Mouse (Mus musculus): ENCODE results near the gene Cyp4f39.

Cyp4f39 gene

GRCm38 (mm10) chr17:32449042-32449441 lies 3.5 kb upstream of the Cyp4f39 start:
- no peak for TF ChIP-seq GATA4 (IDR thresholded peaks at IDR 0.05; ENCODE audit: insufficient replicate concordance, low read length)

GRCm38 (mm10) chr17:32450844-32451537 lies 1.5 kb upstream of the Cyp4f39 start:
- no peak for TF ChIP-seq GATA4 (IDR thresholded peaks at IDR 0.05; ENCODE audit: insufficient replicate concordance, low read length)

GRCm38 (mm10) chr17:32454188-32454587 lies 1.7 kb downstream of the Cyp4f39 start:
- no peak for TF ChIP-seq GATA4 (IDR thresholded peaks at IDR 0.05; ENCODE audit: insufficient replicate concordance, low read length)

- no peak for TF ChIP-seq GATA4 (IDR thresholded peaks at IDR 0.05; ENCODE audit: insufficient replicate concordance, low read length)
Measured at GRCm38 (mm10) chr17:32454997-32455396, 2.5 kb downstream of the Cyp4f39 start.

- TF ChIP-seq GATA4 (IDR thresholded peaks at IDR 0.05; ENCODE audit: insufficient replicate concordance, low read length), result no peak
Measured at GRCm38 (mm10) chr17:32468494-32468893, 16.0 kb downstream of the Cyp4f39 start.

- TF ChIP-seq GATA4 (IDR thresholded peaks at IDR 0.05; ENCODE audit: insufficient replicate concordance, low read length), result no peak
Measured at GRCm38 (mm10) chr17:32470795-32471194, 18.3 kb downstream of the Cyp4f39 start.

- no peak for TF ChIP-seq GATA4 (IDR thresholded peaks at IDR 0.05; ENCODE audit: insufficient replicate concordance, low read length)
Measured at GRCm38 (mm10) chr17:32472176-32472575, 19.7 kb downstream of the Cyp4f39 start.

GRCm38 (mm10) chr17:32474954-32475560 lies 22.5 kb downstream of the Cyp4f39 start:
- no peak for TF ChIP-seq GATA4 (IDR thresholded peaks at IDR 0.05; ENCODE audit: insufficient replicate concordance, low read length)

GRCm38 (mm10) chr17:32477204-32477603 lies 24.7 kb downstream of the Cyp4f39 start:
- no peak for TF ChIP-seq GATA4 (IDR thresholded peaks at IDR 0.05; ENCODE audit: insufficient replicate concordance, low read length)

- TF ChIP-seq GATA4 (IDR thresholded peaks at IDR 0.05; ENCODE audit: insufficient replicate concordance, low read length), result no peak
Measured at GRCm38 (mm10) chr17:32478727-32479126, 26.2 kb downstream of the Cyp4f39 start.

GRCm38 (mm10) chr17:32479554-32480506 lies 27.3 kb downstream of the Cyp4f39 start:
- peak; percentile 86 for TF ChIP-seq GATA4 (IDR thresholded peaks at IDR 0.05; ENCODE audit: insufficient replicate concordance, low read length)

- TF ChIP-seq GATA4 (IDR thresholded peaks at IDR 0.05; ENCODE audit: insufficient replicate concordance, low read length), result no peak
Measured at GRCm38 (mm10) chr17:32481766-32482165, 29.2 kb downstream of the Cyp4f39 start.

GRCm38 (mm10) chr17:32483200-32483599 lies 30.7 kb downstream of the Cyp4f39 start:
- peak; percentile 43; the same call in 1 of the 2 replicates for TF ChIP-seq GATA4 (IDR thresholded peaks at IDR 0.05; ENCODE audit: insufficient replicate concordance, low read length)

GRCm38 (mm10) chr17:32492349-32492980 lies 39.9 kb downstream of the Cyp4f39 start:
- TF ChIP-seq GATA4 (IDR thresholded peaks at IDR 0.05; ENCODE audit: insufficient replicate concordance, low read length), result no peak

GRCm38 (mm10) chr17:32494601-32495000 lies 42.1 kb downstream of the Cyp4f39 start:
- TF ChIP-seq GATA4 (IDR thresholded peaks at IDR 0.05; ENCODE audit: insufficient replicate concordance, low read length), result no peak

Data from liver, adult (tissue).